15 mouse cellular contexts compared by ENCODE assay signal in genomic region chr12:32921532-32922131, GRCm38 (mm10). TPM values are rescaled to one million over a fixed set of nuclear protein-coding genes. Genes with fewer than 3 reads are reported as not detected.
A peak's percentile ranks its signal among the peaks of the same experiment; 100 is the strongest.
DNase-seq lines count a peak whose midpoint lies in the region; ATAC-seq lines count a peak whose summit lies in the region.
"Had no signal": no experiment of that assay in that cellular context is flagged by ENCODE, and none has a peak within 500 bp of the region (broad histone marks: within the 10 kb centered on the region; RNA-seq: fewer than 3 reads in every experiment).

No protein-coding gene starts in this region.

- peak; percentile 58 for ATAC-seq in forebrain, embryonic 11.5 days (replicated peaks; ENCODE audit: low FRiP score)
- no peak for ATAC-seq in forebrain, embryonic 16.5 days
- ATAC-seq in intestine, embryonic 14.5 days (replicated peaks; ENCODE audit: low FRiP score, low TSS enrichment, low read depth) = peak; percentile 51; the same call in 1 of the 2 replicates
- ATAC-seq in intestine, embryonic 15.5 days = no peak
- ATAC-seq in midbrain, embryonic 12.5 days (ENCODE audit: low FRiP score, low read depth) = peak; percentile 7; the same call in 1 of the 2 replicates
- no peak for ATAC-seq in midbrain, embryonic 15.5 days (replicated peaks)
- ATAC-seq in granulocyte monocyte progenitor cell, adult 5-6 weeks (replicated peaks; ENCODE audit: poor library complexity, severe bottlenecking) = peak; percentile 46
- ATAC-seq: inflammation-experienced regulatory T-cells, adult 6 months had no signal

- no peak overlapping the region for H3K4me3 ChIP-seq in forebrain, embryonic 11.5 days (ENCODE audit: low read depth, low read length)
- H3K4me3 ChIP-seq in forebrain, embryonic 16.5 days (replicated peaks; ENCODE audit: low read length) = no peak overlapping the region
- no peak overlapping the region for H3K4me3 ChIP-seq in intestine, embryonic 14.5 days (ENCODE audit: low read depth, low read length)
- H3K4me3 ChIP-seq in intestine, embryonic 15.5 days (replicated peaks) = no peak overlapping the region
- H3K4me3 ChIP-seq in midbrain, embryonic 12.5 days = no peak overlapping the region
- H3K4me3 ChIP-seq in midbrain, embryonic 15.5 days = no peak overlapping the region

- no peaks in the 10 kb centered on the region for H3K27me3 ChIP-seq in forebrain, embryonic 11.5 days (ENCODE audit: control insufficient read depth, insufficient read depth, low read length)
- no peaks in the 10 kb centered on the region for H3K27me3 ChIP-seq in forebrain, embryonic 16.5 days (replicated peaks; ENCODE audit: control insufficient read depth, insufficient read depth, low read length)
- H3K27me3 ChIP-seq in intestine, embryonic 14.5 days (replicated peaks; ENCODE audit: control insufficient read depth, insufficient read depth, low read length) = no peaks in the 10 kb centered on the region
- no peaks in the 10 kb centered on the region for H3K27me3 ChIP-seq in intestine, embryonic 15.5 days (replicated peaks)
- H3K27me3 ChIP-seq in midbrain, embryonic 12.5 days = no peaks in the 10 kb centered on the region
- H3K27me3 ChIP-seq in midbrain, embryonic 15.5 days (replicated peaks) = no peaks in the 10 kb centered on the region

- WGBS in forebrain, embryonic 11.5 days = 91% methylated on average over 7 of the region's 7 CpGs
- 93% methylated on average over 7 of the region's 7 CpGs for WGBS in forebrain, embryonic 16.5 days
- WGBS in intestine, embryonic 14.5 days = 93% methylated on average over 7 of the region's 7 CpGs
- 89% methylated on average over 7 of the region's 7 CpGs for WGBS in intestine, embryonic 15.5 days
- 90% methylated on average over 7 of the region's 7 CpGs for WGBS in midbrain, embryonic 12.5 days
- WGBS in midbrain, embryonic 15.5 days = 93% methylated on average over 7 of the region's 7 CpGs

- no peaks in the 10 kb centered on the region for H3K36me3 ChIP-seq in forebrain, embryonic 11.5 days (ENCODE audit: control insufficient read depth, insufficient read depth, low read length)
- H3K36me3 ChIP-seq in forebrain, embryonic 16.5 days (ENCODE audit: control insufficient read depth, insufficient read depth) = no peaks in the 10 kb centered on the region
- H3K36me3 ChIP-seq in intestine, embryonic 14.5 days (ENCODE audit: control insufficient read depth, insufficient read depth, low read length) = no peaks in the 10 kb centered on the region
- no peaks in the 10 kb centered on the region for H3K36me3 ChIP-seq in intestine, embryonic 15.5 days
- H3K36me3 ChIP-seq in midbrain, embryonic 12.5 days = no peaks in the 10 kb centered on the region
- H3K36me3 ChIP-seq in midbrain, embryonic 15.5 days (replicated peaks) = no peaks in the 10 kb centered on the region

- no peak overlapping the region for H3K4me2 ChIP-seq in forebrain, embryonic 11.5 days (ENCODE audit: low read depth, low read length, severe bottlenecking)
- H3K4me2 ChIP-seq in forebrain, embryonic 16.5 days (ENCODE audit: low read length) = no peak overlapping the region
- no peak overlapping the region for H3K4me2 ChIP-seq in intestine, embryonic 14.5 days (ENCODE audit: low read length)
- no peak overlapping the region for H3K4me2 ChIP-seq in intestine, embryonic 15.5 days (replicated peaks)
- H3K4me2 ChIP-seq in midbrain, embryonic 12.5 days (replicated peaks) = no peak overlapping the region
- no peak overlapping the region for H3K4me2 ChIP-seq in midbrain, embryonic 15.5 days

- H3K27ac ChIP-seq in forebrain, embryonic 11.5 days (ENCODE audit: low read depth, low read length) = no peak overlapping the region
- no peak overlapping the region for H3K27ac ChIP-seq in forebrain, embryonic 16.5 days (ENCODE audit: low read length)
- H3K27ac ChIP-seq in intestine, embryonic 14.5 days (ENCODE audit: low read depth) = no peak overlapping the region
- H3K27ac ChIP-seq in intestine, embryonic 15.5 days = no peak overlapping the region
- no peak overlapping the region for H3K27ac ChIP-seq in midbrain, embryonic 12.5 days (replicated peaks)
- H3K27ac ChIP-seq in midbrain, embryonic 15.5 days = no peak overlapping the region

- no peak overlapping the region for H3K9ac ChIP-seq in forebrain, embryonic 11.5 days (ENCODE audit: low read length)
- no peak overlapping the region for H3K9ac ChIP-seq in forebrain, embryonic 16.5 days (replicated peaks; ENCODE audit: low read depth, low read length)
- H3K9ac ChIP-seq in intestine, embryonic 14.5 days (ENCODE audit: low read length) = no peak overlapping the region
- no peak overlapping the region for H3K9ac ChIP-seq in intestine, embryonic 15.5 days
- no peak overlapping the region for H3K9ac ChIP-seq in midbrain, embryonic 12.5 days (replicated peaks)
- no peak overlapping the region for H3K9ac ChIP-seq in midbrain, embryonic 15.5 days

- H3K4me1 ChIP-seq in forebrain, embryonic 11.5 days (replicated peaks; ENCODE audit: control insufficient read depth, insufficient read depth, low read length) = peaks cover 3% of the 10 kb centered on the region; the same call in 1 of the 2 replicates
- peaks cover 9% of the 10 kb centered on the region for H3K4me1 ChIP-seq in forebrain, embryonic 16.5 days (replicated peaks; ENCODE audit: control insufficient read depth, insufficient read depth, low read length)
- peaks cover 3% of the 10 kb centered on the region for H3K4me1 ChIP-seq in intestine, embryonic 14.5 days (replicated peaks; ENCODE audit: control insufficient read depth, insufficient read depth, low read length)
- 0 out of 2 replicates have a peak, but pooled peaks cover 5% of the 10 kb centered on the region for H3K4me1 ChIP-seq in intestine, embryonic 15.5 days (replicated peaks)
- H3K4me1 ChIP-seq in midbrain, embryonic 12.5 days = peaks cover 9% of the 10 kb centered on the region
- peaks cover 9% of the 10 kb centered on the region for H3K4me1 ChIP-seq in midbrain, embryonic 15.5 days

- DNase-seq in forebrain, embryonic 11.5 days (ENCODE audit: low spot score) = no peak
- DNase-seq in intestine, embryonic 14.5 days (ENCODE audit: low spot score) = no peak
- DNase-seq in lung, postnatal 4 days = no peak
- DNase-seq: adrenal gland, postnatal 25 days; cerebellum, adult 11 months; gastrocnemius, postnatal 14 days; lung, adult 18-20 months; right cerebral cortex, postnatal 4 days; thymus, postnatal 36 days had no signal

- no peaks in the 10 kb centered on the region for H3K9me3 ChIP-seq in forebrain, embryonic 11.5 days (ENCODE audit: control insufficient read depth, low read length)
- no peaks in the 10 kb centered on the region for H3K9me3 ChIP-seq in forebrain, embryonic 16.5 days (ENCODE audit: control insufficient read depth, low read length)
- no peaks in the 10 kb centered on the region for H3K9me3 ChIP-seq in intestine, embryonic 14.5 days (ENCODE audit: control insufficient read depth, low read length)
- H3K9me3 ChIP-seq in intestine, embryonic 15.5 days = no peaks in the 10 kb centered on the region
- H3K9me3 ChIP-seq in midbrain, embryonic 12.5 days = no peaks in the 10 kb centered on the region
- no peaks in the 10 kb centered on the region for H3K9me3 ChIP-seq in midbrain, embryonic 15.5 days

RNA-seq across cellular contexts. Expression of gene Sypl, which starts 32.1 kb away (rescaled TPM):
- polyA plus RNA-seq in forebrain, embryonic 11.5 days (2014; fragmentation: Nextera tagmentation; extraction: Ambion mirVana) = 49.4 and 53.3 TPM in 2 replicates
- polyA plus RNA-seq in forebrain, embryonic 16.5 days (2015; fragmentation: Nextera tagmentation; extraction: Ambion mirVana) = 37.8 and 47.8 TPM in 2 replicates
- polyA plus RNA-seq in intestine, embryonic 14.5 days (2014; fragmentation: Nextera tagmentation; extraction: Ambion mirVana) = 127 and 129 TPM in 2 replicates
- polyA plus RNA-seq in intestine, embryonic 15.5 days (2015; fragmentation: Nextera tagmentation; extraction: Ambion mirVana) = 157 and 159 TPM in 2 replicates
- 39.9 and 41.0 TPM in 2 replicates for polyA plus RNA-seq in midbrain, embryonic 12.5 days (2016; fragmentation: Nextera tagmentation; extraction: Ambion mirVana)
- 32.3 and 33.3 TPM in 2 replicates for polyA plus RNA-seq in midbrain, embryonic 15.5 days (2015; fragmentation: Nextera tagmentation; extraction: Ambion mirVana)
- total RNA-seq in granulocyte monocyte progenitor cell, adult 5-6 weeks (2014; fragmentation: Nextera tagmentation) = 115 and 136 TPM in 2 replicates
- 78.7 and 79.8 TPM in 2 replicates for total RNA-seq in granulocyte monocyte progenitor cell, adult 5-6 weeks (2017)

Comparison
In these comparisons a context has a peak if more than half of its experiments do, and no peak if none do; other contexts are left out.
1. ATAC-seq: peak in forebrain, embryonic 11.5 days (single experiment), intestine, embryonic 14.5 days (single experiment), midbrain, embryonic 12.5 days (single experiment) and granulocyte monocyte progenitor cell, adult 5-6 weeks (single experiment); none in forebrain, embryonic 16.5 days (single experiment), intestine, embryonic 15.5 days (single experiment) and midbrain, embryonic 15.5 days (single experiment).